8 mouse cellular contexts compared by ENCODE assay signal in the genomic region with DNA sequence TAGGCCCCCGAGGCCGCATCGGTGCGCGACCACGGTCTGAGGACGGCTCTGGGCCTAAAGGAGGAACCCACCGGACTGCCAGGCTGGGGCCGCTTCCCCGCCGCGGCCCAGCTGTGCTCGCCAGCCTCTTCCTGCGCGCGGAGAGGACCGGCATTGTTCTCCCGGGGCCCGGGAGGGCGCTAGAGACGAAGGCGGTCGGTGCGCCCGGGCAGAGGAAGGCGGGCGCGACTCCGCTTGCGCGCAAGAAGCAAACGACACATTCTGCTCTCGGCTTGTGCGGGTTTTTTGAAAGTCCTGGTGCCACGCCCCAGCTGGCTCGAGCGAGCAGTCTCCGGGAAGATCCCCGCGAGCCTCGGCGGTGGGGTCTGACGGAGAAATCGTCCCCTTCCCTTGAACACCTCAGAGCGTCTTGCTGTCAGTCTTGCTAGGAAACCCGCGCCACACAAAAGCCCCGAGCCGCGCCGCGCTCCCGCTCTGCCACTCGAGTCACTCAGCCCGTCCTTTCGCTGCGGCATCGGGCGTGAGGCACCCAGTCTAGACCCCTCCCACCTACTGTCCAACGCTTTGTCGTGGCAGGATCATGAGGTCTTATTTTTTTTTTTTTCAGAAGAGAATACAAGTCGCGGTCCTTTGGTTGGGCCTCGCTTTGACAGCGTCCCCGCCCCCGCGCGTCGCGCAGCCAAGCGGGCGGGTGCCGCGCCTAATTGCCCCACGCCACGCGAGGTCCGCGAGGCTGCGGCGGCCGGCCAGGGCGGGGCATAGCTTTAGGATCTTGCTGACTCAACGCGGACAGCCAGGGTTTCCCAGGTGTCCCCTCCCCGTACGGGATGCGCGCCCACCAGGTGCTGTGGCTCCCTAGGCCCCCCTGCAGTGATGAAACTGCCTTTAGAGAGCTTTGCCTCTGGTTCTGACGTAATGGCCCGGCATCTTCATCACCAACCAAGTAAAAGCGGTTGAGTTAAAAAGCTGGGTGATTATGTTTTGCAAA. TPM values are rescaled to one million over a fixed set of nuclear protein-coding genes. Genes with fewer than 3 reads are reported as not detected.
DNase-seq lines count a peak whose midpoint lies in the region; ATAC-seq lines count a peak whose summit lies in the region.

A gene (minus strand): TSS at position 497 of the 988 bp plus-strand sequence.

- H3K4me2 ChIP-seq in embryonic facial prominence, embryonic 11.5 days (ENCODE audit: low read depth, low read length) = peak within 1 kb of the TSS; percentile 98
- H3K4me2 ChIP-seq in limb, embryonic 15.5 days = peak within 1 kb of the TSS; percentile 93
- H3K4me2 ChIP-seq in midbrain, embryonic 16.5 days (ENCODE audit: low read length) = peak within 1 kb of the TSS; percentile 95

- no peaks in the 10 kb centered on the region for H3K27me3 ChIP-seq in embryonic facial prominence, embryonic 11.5 days (ENCODE audit: control insufficient read depth, insufficient read depth, low read length)
- H3K27me3 ChIP-seq in limb, embryonic 15.5 days = no peaks in the 10 kb centered on the region
- no peaks in the 10 kb centered on the region for H3K27me3 ChIP-seq in midbrain, embryonic 16.5 days (ENCODE audit: control insufficient read depth, insufficient read depth, low read depth, low read length)

- peak within 1 kb of the TSS; percentile 97 for H3K27ac ChIP-seq in embryonic facial prominence, embryonic 11.5 days (replicated peaks; ENCODE audit: low read depth, low read length)
- peak within 1 kb of the TSS; percentile 97 for H3K27ac ChIP-seq in limb, embryonic 15.5 days
- H3K27ac ChIP-seq in midbrain, embryonic 16.5 days (ENCODE audit: low read length) = peak within 1 kb of the TSS; percentile 99

- DNase-seq in 416B (ENCODE audit: low read depth) = peak; percentile 70
- peak; percentile 83 for DNase-seq in adrenal gland, postnatal 10 days
- peak; percentile 67 for DNase-seq in embryonic facial prominence, embryonic 11.5 days (ENCODE audit: low spot score)
- DNase-seq in heart, adult 11 months = peak; percentile 98
- DNase-seq in kidney, adult 8-10 months = peak; percentile 67
- DNase-seq in spleen, postnatal 36 days (ENCODE audit: low spot score in 2 of 2) = peak; percentile 53 to 74

- H3K36me3 ChIP-seq in embryonic facial prominence, embryonic 11.5 days (replicated peaks; ENCODE audit: control insufficient read depth, insufficient read depth, low read depth, low read length) = no peaks in the 10 kb centered on the region; the same call in 1 of the 2 replicates
- H3K36me3 ChIP-seq in limb, embryonic 15.5 days = peaks cover 12% of the 10 kb centered on the region
- H3K36me3 ChIP-seq in midbrain, embryonic 16.5 days (ENCODE audit: control insufficient read depth, insufficient read depth, low read length) = peaks cover 7% of the 10 kb centered on the region; the same call in 1 of the 2 replicates

- no peaks in the 10 kb centered on the region for H3K9me3 ChIP-seq in embryonic facial prominence, embryonic 11.5 days (replicated peaks; ENCODE audit: control insufficient read depth, low read length)
- no peaks in the 10 kb centered on the region for H3K9me3 ChIP-seq in limb, embryonic 15.5 days
- no peaks in the 10 kb centered on the region for H3K9me3 ChIP-seq in midbrain, embryonic 16.5 days (replicated peaks; ENCODE audit: control insufficient read depth, low read length, poor library complexity, severe bottlenecking)

- H3K9ac ChIP-seq in embryonic facial prominence, embryonic 11.5 days (replicated peaks; ENCODE audit: low read length) = peak within 1 kb of the TSS; percentile 98
- H3K9ac ChIP-seq in limb, embryonic 15.5 days = peak within 1 kb of the TSS; percentile 82
- peak within 1 kb of the TSS; percentile 100 for H3K9ac ChIP-seq in midbrain, embryonic 16.5 days (ENCODE audit: low read depth, low read length)

- WGBS in embryonic facial prominence, embryonic 11.5 days = under 1% methylated on average over 83 of the region's 93 CpGs
- WGBS in limb, embryonic 15.5 days = under 1% methylated on average over 92 of the region's 93 CpGs
- under 1% methylated on average over 92 of the region's 93 CpGs for WGBS in midbrain, embryonic 16.5 days

- peak within 1 kb of the TSS; percentile 93 for H3K4me3 ChIP-seq in embryonic facial prominence, embryonic 11.5 days (ENCODE audit: low read depth, low read length)
- H3K4me3 ChIP-seq in limb, embryonic 15.5 days = peak within 1 kb of the TSS; percentile 82
- H3K4me3 ChIP-seq in midbrain, embryonic 16.5 days (ENCODE audit: low read depth, low read length) = peak within 1 kb of the TSS; percentile 77

- ATAC-seq in embryonic facial prominence, embryonic 11.5 days (replicated peaks; ENCODE audit: insufficient number of reproducible peaks, low FRiP score, low TSS enrichment, low read depth) = no peak; the same call in 1 of the 2 replicates
- peak; percentile 52; the same call in 1 of the 2 replicates for ATAC-seq in limb, embryonic 15.5 days (ENCODE audit: insufficient number of reproducible peaks, low FRiP score, low TSS enrichment, low read depth)
- ATAC-seq in midbrain, embryonic 16.5 days = peak; percentile 58

- peaks cover 6% of the 10 kb centered on the region for H3K4me1 ChIP-seq in embryonic facial prominence, embryonic 11.5 days (ENCODE audit: control insufficient read depth, insufficient read depth, low read length)
- H3K4me1 ChIP-seq in limb, embryonic 15.5 days = peaks cover 40% of the 10 kb centered on the region
- H3K4me1 ChIP-seq in midbrain, embryonic 16.5 days (ENCODE audit: control insufficient read depth, insufficient read depth, low read length) = peaks cover 30% of the 10 kb centered on the region

RNA-seq across cellular contexts. Expression of the gene that starts here (rescaled TPM):
- 10 to 100 TPM; 65.3 to 79.1 TPM for total RNA-seq in adrenal gland, postnatal 10 days (2021)
- 70.0 and 79.3 TPM in 2 replicates for polyA plus RNA-seq in embryonic facial prominence, embryonic 11.5 days (2014; fragmentation: Nextera tagmentation; extraction: Ambion mirVana)
- 64.7 and 80.3 TPM in 2 replicates for polyA plus RNA-seq in limb, embryonic 15.5 days (2015; fragmentation: Nextera tagmentation; extraction: Ambion mirVana)
- polyA plus RNA-seq in midbrain, embryonic 16.5 days (2015; fragmentation: Nextera tagmentation; extraction: Ambion mirVana) = 58.8 and 62.9 TPM in 2 replicates
